ENCODE assay signal across 9 mouse cellular contexts in the genomic region with DNA sequence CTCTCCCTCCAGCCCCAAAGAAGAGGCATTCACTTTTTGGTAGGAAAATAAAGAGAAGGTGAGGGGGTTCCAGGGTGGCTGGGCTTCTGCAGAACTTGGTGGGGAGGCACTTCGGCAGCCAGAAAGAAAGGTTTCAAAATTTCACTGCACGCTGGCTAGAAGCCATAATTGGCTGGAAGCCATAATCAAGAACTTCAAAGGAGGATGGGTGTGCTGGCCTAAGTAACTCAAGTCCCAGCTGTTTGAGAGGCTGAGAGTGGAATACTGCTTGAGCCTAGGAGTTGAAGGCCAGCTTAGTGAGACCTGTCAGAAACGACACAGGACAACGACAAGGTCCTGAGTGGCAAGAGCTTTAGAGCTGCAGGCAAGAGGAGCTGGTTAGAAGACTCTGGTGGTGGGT.
A peak's percentile ranks its signal among the peaks of the same experiment; 100 is the strongest.
DNase-seq lines count a peak whose midpoint lies in the region; ATAC-seq lines count a peak whose summit lies in the region.
"Had no signal": no experiment of that assay in that cellular context is flagged by ENCODE, and none has a peak within 500 bp of the region (broad histone marks: within the 10 kb centered on the region; RNA-seq: fewer than 3 reads in every experiment).

No protein-coding gene starts in this region.

- H3K9me3 ChIP-seq in forebrain, embryonic 15.5 days, result no peaks in the 10 kb centered on the region
- H3K9me3 ChIP-seq in forebrain, embryonic 13.5 days (replicated peaks), result no peaks in the 10 kb centered on the region
- H3K9me3 ChIP-seq in stomach, embryonic 15.5 days, result no peaks in the 10 kb centered on the region

- H3K4me1 ChIP-seq in forebrain, embryonic 15.5 days, result peaks cover 32% of the 10 kb centered on the region
- H3K4me1 ChIP-seq in forebrain, embryonic 13.5 days, result peaks cover 42% of the 10 kb centered on the region
- H3K4me1 ChIP-seq in stomach, embryonic 15.5 days, result peaks cover 27% of the 10 kb centered on the region

- H3K27ac ChIP-seq in forebrain, embryonic 15.5 days (replicated peaks), result 0 out of 2 replicates have a peak overlapping the region, but pooled peaks have one; percentile 13
- no peak overlapping the region for H3K27ac ChIP-seq in forebrain, embryonic 13.5 days
- H3K27ac ChIP-seq in stomach, embryonic 15.5 days, result no peak overlapping the region; the same call in 1 of the 2 replicates

- 37% methylated on average over 4 of the region's 4 CpGs for WGBS in forebrain, embryonic 15.5 days
- WGBS in forebrain, embryonic 13.5 days, result 52% methylated on average over 4 of the region's 4 CpGs
- 45% methylated on average over 4 of the region's 4 CpGs for WGBS in stomach, embryonic 15.5 days

- no peak overlapping the region for H3K4me2 ChIP-seq in forebrain, embryonic 15.5 days (replicated peaks)
- no peak overlapping the region for H3K4me2 ChIP-seq in forebrain, embryonic 13.5 days
- H3K4me2 ChIP-seq in stomach, embryonic 15.5 days, result no peak overlapping the region

- no peak for ATAC-seq in forebrain, embryonic 15.5 days (replicated peaks)
- ATAC-seq in forebrain, embryonic 13.5 days, result no peak
- ATAC-seq in stomach, embryonic 15.5 days (ENCODE audit: insufficient read depth, low FRiP score, low read depth), result 0 out of 2 replicates have a peak, but pooled peaks have one; percentile 14
- ATAC-seq: forebrain, embryonic 16.5 days had no signal

- no peaks in the 10 kb centered on the region for H3K27me3 ChIP-seq in forebrain, embryonic 15.5 days
- no peaks in the 10 kb centered on the region for H3K27me3 ChIP-seq in forebrain, embryonic 13.5 days
- no peaks in the 10 kb centered on the region for H3K27me3 ChIP-seq in stomach, embryonic 15.5 days (replicated peaks)

- H3K36me3 ChIP-seq in forebrain, embryonic 15.5 days, result no peaks in the 10 kb centered on the region
- H3K36me3 ChIP-seq in forebrain, embryonic 13.5 days (ENCODE audit: poor library complexity, severe bottlenecking), result no peaks in the 10 kb centered on the region
- no peaks in the 10 kb centered on the region for H3K36me3 ChIP-seq in stomach, embryonic 15.5 days

- no peak overlapping the region for H3K9ac ChIP-seq in forebrain, embryonic 15.5 days (replicated peaks)
- H3K9ac ChIP-seq in forebrain, embryonic 13.5 days, result no peak overlapping the region
- H3K9ac ChIP-seq in stomach, embryonic 15.5 days, result no peak overlapping the region

- DNase-seq in right cerebral cortex, adult 18-20 months, result peak; percentile 31
- no peak for DNase-seq in right cerebral cortex, postnatal 36 days (ENCODE audit: low spot score in 2 of 2)
- DNase-seq in kidney, postnatal 14 days, result peak; percentile 21
- no peak for DNase-seq in gastrocnemius, adult 8-10 months (ENCODE audit: low spot score in 2 of 2)
- DNase-seq in thymus, postnatal 4 days, result no peak

- no peak overlapping the region for H3K4me3 ChIP-seq in forebrain, embryonic 15.5 days
- no peak overlapping the region for H3K4me3 ChIP-seq in forebrain, embryonic 13.5 days
- no peak overlapping the region for H3K4me3 ChIP-seq in stomach, embryonic 15.5 days (replicated peaks)

Comparison
In these comparisons a context has a peak if more than half of its experiments do, and no peak if none do; other contexts are left out.
1. DNase-seq: peak in right cerebral cortex, adult 18-20 months (single experiment) and kidney, postnatal 14 days (single experiment); none in right cerebral cortex, postnatal 36 days (0 of 2), gastrocnemius, adult 8-10 months (0 of 2) and thymus, postnatal 4 days (single experiment).